Mouse (Mus musculus): ENCODE measurements at regions not wholly inside any gene's neighbourhood (a gene's known extent, or its start where the extent isn't known, plus 50 kb on each side); places are given as distances from the start of the nearest gene placed in this dataset.

DNA sequence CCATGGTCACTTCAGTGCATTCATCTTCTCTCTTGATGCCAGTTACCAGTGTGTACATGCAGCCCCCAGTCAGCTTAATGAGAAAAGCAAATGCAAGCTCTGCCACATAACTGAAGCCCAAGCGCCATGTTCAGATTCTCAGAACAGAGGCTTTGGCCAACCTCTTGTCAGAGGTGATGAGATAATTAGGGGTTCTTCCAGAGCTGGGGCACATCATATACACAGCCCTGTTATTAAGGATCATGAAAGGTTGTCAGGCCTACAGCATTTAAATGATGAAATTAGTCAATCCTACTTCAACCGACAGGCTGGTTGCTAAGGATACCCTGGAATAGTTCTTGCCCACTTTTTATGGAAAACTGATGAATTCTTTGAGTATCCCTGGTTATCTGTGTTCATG, 255.8 kb upstream of the Irx1 start:
- TF ChIP-seq CTCF (IDR thresholded peaks at IDR 0.05; ENCODE audit: borderline replicate concordance, insufficient read depth, low read length) (no peak), POLR2A (IDR thresholded peaks at IDR 0.05; ENCODE audit: low read depth, low read length) (no peak)

All from embryonic fibroblast, embryonic 13.5 days (primary cell).